Mouse (Mus musculus) adrenal gland, postnatal 0 days (tissue): ENCODE data around the gene Ly6g6d. TPM values are rescaled to one million over a fixed set of nuclear protein-coding genes. Genes with fewer than 3 reads are reported as not detected.

Experiments
- polyA plus RNA-seq: library from polyadenylated mRNA; unstranded; fragments of >200 nt; fragmentation: Nextera tagmentation; extraction: Ambion mirVana; gene quantifications from 2 replicates; pipeline ENCODE4 v1.2.1, GENCODE M21; 2015

Gene Ly6g6d
- polyA plus RNA-seq, 1 experiment from 2014 or later: 1.4 TPM

Other genes with a start within 250 kb of the Ly6g6d start
- gene Stk19, start 241.1 kb downstream of the Ly6g6d start, polyA plus RNA-seq: 37.9 and 41.1 TPM in 2 replicates
- 34.6 and 62.4 TPM in 2 replicates for gene Dxo, start 241.0 kb downstream of the Ly6g6d start, polyA plus RNA-seq
- 23.8 and 36.5 TPM in 2 replicates for gene Skiv2l, start 227.9 kb downstream of the Ly6g6d start, polyA plus RNA-seq
- gene Nelfe, start 227.7 kb downstream of the Ly6g6d start, polyA plus RNA-seq: 56.9 and 73.9 TPM in 2 replicates
- 27.2 and 40.8 TPM in 2 replicates for gene Cfb, start 215.5 kb downstream of the Ly6g6d start, polyA plus RNA-seq
- 1.6 and 1.9 TPM in 2 replicates for gene Zbtb12, start 198.6 kb downstream of the Ly6g6d start, polyA plus RNA-seq
- not detected in 2 replicates for gene Gm20547, start 196.0 kb downstream of the Ly6g6d start, polyA plus RNA-seq
- gene C2, start 179.8 kb downstream of the Ly6g6d start, polyA plus RNA-seq: 37.4 and 41.0 TPM in 2 replicates
- gene Ehmt2, start 179.6 kb downstream of the Ly6g6d start, polyA plus RNA-seq: 45.4 and 52.6 TPM in 2 replicates
- gene Slc44a4, start 163.6 kb downstream of the Ly6g6d start, polyA plus RNA-seq: 1.1 TPM in 2 replicates
- 24.3 and 32.3 TPM in 2 replicates for gene Neu1, start 146.8 kb downstream of the Ly6g6d start, polyA plus RNA-seq
- gene Hspa1b, start 118.8 kb downstream of the Ly6g6d start, polyA plus RNA-seq: 1.4 and 1.6 TPM in 2 replicates
- not detected in 2 replicates for gene Gm20481, start 108.2 kb downstream of the Ly6g6d start, polyA plus RNA-seq
- gene Hspa1a, start 105.9 kb downstream of the Ly6g6d start, polyA plus RNA-seq: 11.8 and 21.4 TPM in 2 replicates
- gene Hspa1l, start 105.4 kb downstream of the Ly6g6d start, polyA plus RNA-seq: 0.11 and 0.17 TPM in 2 replicates
- gene Lsm2, start 96.2 kb downstream of the Ly6g6d start, polyA plus RNA-seq: 62.8 and 87.8 TPM in 2 replicates
- 31.9 and 37.8 TPM in 2 replicates for gene Vars, start 77.1 kb downstream of the Ly6g6d start, polyA plus RNA-seq
- gene Vwa7, start 61.5 kb downstream of the Ly6g6d start, polyA plus RNA-seq: 0.21 and 0.35 TPM in 2 replicates
- gene Sapcd1, start 50.0 kb downstream of the Ly6g6d start, polyA plus RNA-seq: 4.2 and 6.4 TPM in 2 replicates
- 2.5 and 3.4 TPM in 2 replicates for gene Msh5, start 31.3 kb downstream of the Ly6g6d start, polyA plus RNA-seq
- 309 and 357 TPM in 2 replicates for gene Clic1, start 28.1 kb downstream of the Ly6g6d start, polyA plus RNA-seq
- gene Ddah2, start 19.0 kb downstream of the Ly6g6d start, polyA plus RNA-seq: 134 and 219 TPM in 2 replicates
- 0.19 and 0.61 TPM in 2 replicates for gene Ly6g6c, start 12.7 kb downstream of the Ly6g6d start, polyA plus RNA-seq
- gene Mpig6b, start 11.9 kb downstream of the Ly6g6d start, polyA plus RNA-seq: 0.55 and 0.69 TPM in 2 replicates
- 0.12 and 0.55 TPM in 2 replicates for gene Ly6g6e, start 1.2 kb downstream of the Ly6g6d start, polyA plus RNA-seq
- 0.22 and 0.73 TPM in 2 replicates for gene Ly6g6f, start 7.5 kb upstream of the Ly6g6d start, polyA plus RNA-seq
- 94.1 and 104 TPM in 2 replicates for gene Abhd16a, start 11.2 kb upstream of the Ly6g6d start, polyA plus RNA-seq
- not detected in 2 replicates for gene Ly6g5c, start 30.2 kb upstream of the Ly6g6d start, polyA plus RNA-seq
- 0.30 and 0.47 TPM in 2 replicates for gene Ly6g5b, start 37.4 kb upstream of the Ly6g6d start, polyA plus RNA-seq
- gene Gpank1, start 43.4 kb upstream of the Ly6g6d start, polyA plus RNA-seq: 14.4 and 16.6 TPM in 2 replicates
- 161 and 223 TPM in 2 replicates for gene Csnk2b, start 44.0 kb upstream of the Ly6g6d start, polyA plus RNA-seq
- 8.9 and 11.5 TPM in 2 replicates for gene D17H6S53E, start 48.3 kb upstream of the Ly6g6d start, polyA plus RNA-seq
- 26.8 and 40.5 TPM in 2 replicates for gene Apom, start 54.0 kb upstream of the Ly6g6d start, polyA plus RNA-seq
- 40.7 and 47.0 TPM in 2 replicates for gene Bag6, start 57.1 kb upstream of the Ly6g6d start, polyA plus RNA-seq
- 64.0 and 83.9 TPM in 2 replicates for gene Prrc2a, start 86.8 kb upstream of the Ly6g6d start, polyA plus RNA-seq
- 28.3 and 48.7 TPM in 2 replicates for gene Aif1, start 98.0 kb upstream of the Ly6g6d start, polyA plus RNA-seq
- 25.5 and 35.9 TPM in 2 replicates for gene Lst1, start 110.4 kb upstream of the Ly6g6d start, polyA plus RNA-seq
- 2.1 and 4.4 TPM in 2 replicates for gene Ltb, start 116.4 kb upstream of the Ly6g6d start, polyA plus RNA-seq
- 0.26 and 0.39 TPM in 2 replicates for gene Tnf, start 123.9 kb upstream of the Ly6g6d start, polyA plus RNA-seq
- 0.09 and 0.25 TPM in 2 replicates for gene Lta, start 127.3 kb upstream of the Ly6g6d start, polyA plus RNA-seq
- gene Gm16181, start 142.8 kb upstream of the Ly6g6d start, polyA plus RNA-seq: 0.37 TPM in 1 of 2 replicates, not detected in the other
- gene Atp6v1g2, start 155.6 kb upstream of the Ly6g6d start, polyA plus RNA-seq: 9.4 and 13.5 TPM in 2 replicates
- 15.2 and 18.3 TPM in 2 replicates for gene Nfkbil1, start 157.7 kb upstream of the Ly6g6d start, polyA plus RNA-seq
- 140 and 197 TPM in 2 replicates for gene Ddx39b, start 163.7 kb upstream of the Ly6g6d start, polyA plus RNA-seq
- 191 and 238 TPM in 2 replicates for gene H2-D1, start 184.7 kb upstream of the Ly6g6d start, polyA plus RNA-seq
- 0.07 and 0.44 TPM in 2 replicates for gene H2-Q1, start 242.3 kb upstream of the Ly6g6d start, polyA plus RNA-seq